Mouse (Mus musculus) spleen, postnatal 10 days (tissue): ENCODE results near the gene Tut1.
A peak's percentile ranks its signal among the peaks of the same experiment; 100 is the strongest.
"Not testable (repeated sequence)": the region's sequence is repeated elsewhere in the genome, so short reads cannot be mapped to it uniquely, and the experiment has no call there.

Source experiments
- DNase-seq, 2 experiments: peaks; one replicate each; pipeline ENCODE4 v3.0.0; 2021 to 2022; ENCODE audit warnings: low spot score in 2 of 2

Gene Tut1

DNA sequence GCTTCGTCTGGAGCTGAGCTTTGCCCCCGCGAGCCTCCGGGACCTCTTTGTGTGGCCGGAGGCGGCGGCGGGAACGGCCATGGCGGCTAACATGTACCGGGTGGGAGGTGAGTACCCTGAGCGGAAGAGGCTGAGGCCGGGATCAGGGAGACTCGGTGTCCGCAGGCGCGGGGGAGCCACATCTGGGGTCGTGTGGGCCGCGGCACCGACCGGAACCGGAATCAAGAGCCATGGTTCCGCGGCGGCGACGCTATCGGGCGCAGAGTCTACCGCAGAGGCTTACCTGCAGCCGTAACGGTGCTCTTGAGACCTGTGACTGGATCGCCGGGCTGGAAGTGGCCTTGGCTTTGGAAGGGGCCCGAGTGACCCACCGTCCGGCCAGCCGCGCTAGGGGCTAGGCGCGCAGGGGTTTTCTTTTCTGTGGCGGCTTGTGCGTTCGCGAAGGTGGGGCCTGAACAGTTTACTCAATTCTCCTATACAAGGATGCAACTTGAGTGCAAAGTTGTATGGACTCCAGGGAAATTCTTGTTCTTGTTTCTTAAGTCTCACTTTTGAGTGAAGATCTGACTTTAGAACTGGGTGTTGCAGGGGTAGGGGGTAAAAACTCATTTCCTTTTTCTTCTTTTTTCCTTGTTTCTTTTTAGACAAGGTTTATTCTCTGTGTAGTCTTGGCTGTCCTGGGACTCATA lies 11.2 kb upstream of the Tut1 start:
- DNase-seq: no peak

DNA sequence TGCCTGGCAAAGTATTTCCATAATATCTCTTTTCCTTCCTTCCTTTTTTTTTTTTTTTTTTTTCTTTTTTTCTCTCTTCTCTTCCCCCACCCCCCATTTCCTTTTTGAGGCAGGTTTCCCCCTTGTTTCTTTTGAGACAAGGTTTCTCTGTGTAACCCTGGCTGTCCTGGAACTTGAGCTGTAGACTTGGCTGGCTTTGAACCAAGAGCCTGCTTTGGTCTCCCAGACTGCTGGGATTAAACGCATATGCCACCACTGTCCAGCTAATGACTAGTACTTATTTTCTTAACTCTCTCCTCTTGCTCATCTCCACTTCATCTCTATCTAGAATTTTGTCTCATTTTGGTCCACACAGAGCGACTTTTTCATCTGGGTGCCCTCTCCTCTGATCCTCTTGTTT lies 10.6 kb upstream of the Tut1 start:
- DNase-seq: no peak

DNA sequence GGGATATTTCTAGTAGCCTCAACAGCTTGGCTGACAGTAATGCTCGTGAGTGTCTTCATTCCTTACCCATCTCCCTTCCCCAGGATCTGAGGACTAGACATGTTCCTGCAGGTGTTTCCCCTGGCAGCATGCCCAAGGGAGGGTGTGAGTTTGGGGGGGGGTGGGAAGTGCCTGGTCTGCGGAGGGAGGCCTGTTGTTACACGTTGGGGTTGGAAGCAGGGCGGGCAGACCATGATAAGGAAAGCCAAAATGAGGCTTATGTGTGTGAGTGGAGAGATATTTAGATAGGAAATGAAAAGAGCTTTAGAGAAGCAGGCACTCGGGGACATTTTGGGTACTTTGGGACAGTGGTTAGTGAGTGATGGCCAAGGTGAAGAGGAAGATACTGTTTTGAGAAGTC lies 9.6 kb upstream of the Tut1 start:
- peak in 1 of 2 experiments; percentile 31 for DNase-seq

DNA sequence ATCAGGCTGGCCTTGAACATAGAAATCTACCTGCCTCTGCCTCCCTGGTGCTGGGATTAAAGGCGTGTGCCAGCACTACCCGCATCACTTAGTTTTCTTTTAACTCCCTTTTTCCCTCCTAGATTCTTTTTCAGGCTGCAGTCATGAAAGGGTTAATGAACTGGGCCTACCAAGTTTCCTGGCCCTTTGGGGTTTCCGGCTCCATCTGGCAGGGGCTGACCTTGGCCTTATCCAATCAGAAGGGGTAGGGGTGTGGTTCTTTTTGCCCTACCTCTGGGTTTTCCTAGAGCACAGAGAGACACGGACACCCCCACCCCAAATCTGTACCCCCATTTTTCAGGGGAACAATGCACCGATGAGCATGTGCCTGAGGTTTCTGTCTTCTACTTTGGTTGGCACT lies 8.9 kb upstream of the Tut1 start:
- peak; percentile 48 to 83 for DNase-seq

DNA sequence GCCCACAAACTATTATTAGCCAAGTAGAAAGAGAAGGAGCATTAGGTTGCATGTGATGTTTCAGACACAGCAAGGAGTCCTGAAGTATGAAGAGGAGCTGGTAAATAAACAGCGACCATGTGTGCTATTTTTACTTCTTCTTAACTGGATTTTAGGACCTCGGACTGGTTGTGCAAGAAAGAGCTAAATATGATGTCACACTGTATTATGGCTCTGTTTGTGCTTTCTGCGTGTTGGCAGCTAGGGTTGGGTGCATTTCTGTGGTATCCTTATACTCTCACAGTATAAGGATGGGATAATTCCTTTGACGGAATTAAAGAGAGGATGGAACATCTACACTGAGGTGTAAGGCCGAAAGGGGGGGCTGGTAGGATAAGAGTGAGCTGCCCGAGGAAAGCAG lies 8.4 kb upstream of the Tut1 start:
- DNase-seq: no peak

DNA sequence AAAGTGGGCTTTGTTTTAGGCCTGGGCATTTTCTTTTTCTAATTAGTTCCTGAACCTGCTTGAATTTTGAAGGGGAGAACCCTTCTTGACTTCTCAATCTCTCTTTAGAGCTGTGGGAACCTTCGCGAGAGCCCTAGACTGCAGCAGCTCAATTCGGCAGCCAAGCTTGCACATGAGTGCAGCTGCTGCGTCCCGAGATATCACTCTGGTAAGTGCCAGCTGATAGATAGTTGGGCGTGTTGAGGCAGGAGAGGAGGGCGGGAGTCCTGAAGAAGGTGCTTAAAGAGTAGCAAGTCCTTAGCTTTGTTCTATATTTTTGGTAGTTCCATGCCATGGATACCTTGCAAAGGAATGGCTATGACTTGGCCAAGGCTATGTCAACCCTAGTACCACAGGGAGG lies 6.7 kb upstream of the Tut1 start:
- DNase-seq: no peak

DNA sequence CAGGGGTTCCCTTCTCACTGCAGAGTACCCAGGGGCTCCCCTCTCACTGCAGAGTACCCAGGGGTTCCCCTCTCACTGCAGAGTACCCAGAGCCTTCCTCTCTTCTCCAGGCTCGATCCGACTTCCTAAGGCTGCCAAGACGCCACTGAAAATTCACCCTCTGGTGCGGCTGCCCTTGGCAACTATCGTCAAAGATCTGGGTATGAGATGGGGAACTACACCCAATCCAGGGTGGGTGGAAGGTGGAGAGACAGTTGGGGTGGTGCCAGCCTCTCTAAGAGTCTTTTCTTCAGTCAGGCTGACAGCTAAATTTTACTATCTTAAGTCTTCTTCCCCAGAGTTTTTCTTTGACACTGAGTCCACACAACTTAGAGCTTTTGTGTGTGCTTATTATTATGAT lies 3.5 kb upstream of the Tut1 start:
- no peak for DNase-seq

DNA sequence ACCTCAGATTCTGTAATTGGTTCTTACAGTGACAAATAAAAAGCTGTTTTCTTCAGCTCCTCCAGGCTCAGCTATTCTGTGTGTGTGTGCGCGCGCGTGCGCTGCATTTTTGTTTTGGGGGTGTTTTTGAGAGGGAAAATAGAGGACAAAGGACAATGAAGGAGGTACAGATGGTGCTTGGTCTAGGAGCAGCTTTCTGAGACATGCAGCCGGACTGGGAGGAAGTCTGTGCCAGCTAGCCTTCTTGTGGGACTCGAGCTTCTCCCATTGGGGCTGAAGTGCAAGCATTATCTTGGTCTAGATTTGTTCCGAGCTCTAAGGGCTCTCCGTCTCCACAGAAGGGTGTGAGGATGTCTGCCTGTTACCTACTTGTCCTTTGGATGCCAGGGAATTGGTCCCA lies 1.4 kb upstream of the Tut1 start:
- DNase-seq: no peak

DNA sequence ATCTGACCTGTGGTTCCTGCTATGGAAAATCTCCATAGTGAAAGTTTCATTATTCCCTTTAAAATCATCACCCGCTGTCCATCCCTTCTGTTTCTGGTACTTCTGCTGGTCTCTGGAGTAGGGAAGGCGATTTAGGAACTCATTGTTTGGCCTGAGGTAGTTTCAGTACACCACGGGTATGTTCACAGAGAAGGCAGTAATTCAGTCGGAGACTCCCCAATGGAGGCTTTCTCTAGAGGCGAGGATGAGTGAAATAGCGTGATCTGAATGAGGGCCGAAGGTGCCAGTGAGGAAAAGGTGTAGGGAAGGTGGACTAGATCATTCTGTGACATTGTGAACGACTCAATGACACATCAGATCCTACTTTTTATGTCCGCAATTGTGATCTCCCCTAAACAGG lies 524 bp downstream of the Tut1 start:
- no peak for DNase-seq

DNA sequence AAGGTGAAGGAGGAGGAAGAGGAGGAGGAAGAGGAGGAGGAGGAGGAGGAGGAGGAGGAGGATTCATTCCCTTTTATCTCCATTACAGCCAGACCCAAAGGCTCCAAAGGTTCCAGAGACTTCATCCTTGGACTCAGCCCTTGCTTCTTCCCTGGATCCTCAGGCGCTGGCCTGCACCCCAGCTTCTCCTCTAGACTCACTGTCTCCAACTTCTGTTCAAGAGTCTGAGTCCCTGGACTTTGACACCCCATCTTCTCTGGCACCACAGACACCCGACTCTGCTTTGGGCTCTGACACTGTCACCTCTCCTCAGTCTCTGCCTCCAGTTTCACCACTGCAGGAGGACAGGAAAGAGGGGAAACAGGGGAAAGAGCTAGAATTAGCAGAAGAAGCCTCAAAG lies 8.6 kb downstream of the Tut1 start:
- DNase-seq: no peak

DNA sequence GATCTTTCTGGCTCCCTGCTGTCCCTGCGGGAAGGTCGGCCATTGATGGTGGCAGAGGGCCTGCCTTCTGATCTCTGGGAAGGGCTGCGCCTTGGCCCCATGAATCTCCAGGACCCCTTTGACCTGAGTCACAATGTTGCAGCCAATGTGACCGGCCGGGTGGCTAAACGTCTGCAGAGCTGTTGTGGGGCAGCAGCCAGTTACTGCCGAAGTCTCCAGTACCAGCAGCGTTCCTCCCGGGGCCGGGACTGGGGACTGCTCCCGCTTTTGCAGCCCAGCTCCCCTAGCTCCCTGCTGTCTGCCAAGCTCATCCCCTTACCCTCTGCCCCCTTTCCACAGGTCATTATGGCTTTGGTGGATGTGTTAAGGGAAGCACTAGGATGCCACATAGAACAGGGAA lies 11.4 kb downstream of the Tut1 start:
- peak in 1 of 2 experiments; percentile 5 for DNase-seq

DNA sequence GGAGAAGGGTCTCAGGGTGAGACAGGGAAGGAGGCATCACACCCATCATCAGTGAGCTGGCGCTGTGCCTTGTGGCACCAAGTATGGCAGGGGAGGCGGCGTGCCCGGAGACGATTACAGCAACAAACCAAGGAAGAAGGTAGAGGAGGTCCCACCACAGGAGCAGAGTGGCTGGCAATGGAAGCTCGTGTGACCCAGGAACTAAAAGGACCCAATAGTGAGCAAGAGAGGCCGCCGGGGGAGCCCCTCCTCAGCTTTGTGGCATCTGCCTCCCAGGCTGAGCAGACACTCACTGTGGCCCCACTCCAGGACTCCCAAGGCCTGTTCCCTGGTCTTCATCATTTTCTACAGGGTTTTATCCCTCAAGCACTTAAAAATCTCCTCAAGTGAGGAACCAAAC lies 12.1 kb downstream of the Tut1 start:
- DNase-seq: peak in 1 of 2 experiments; percentile 10

DNA sequence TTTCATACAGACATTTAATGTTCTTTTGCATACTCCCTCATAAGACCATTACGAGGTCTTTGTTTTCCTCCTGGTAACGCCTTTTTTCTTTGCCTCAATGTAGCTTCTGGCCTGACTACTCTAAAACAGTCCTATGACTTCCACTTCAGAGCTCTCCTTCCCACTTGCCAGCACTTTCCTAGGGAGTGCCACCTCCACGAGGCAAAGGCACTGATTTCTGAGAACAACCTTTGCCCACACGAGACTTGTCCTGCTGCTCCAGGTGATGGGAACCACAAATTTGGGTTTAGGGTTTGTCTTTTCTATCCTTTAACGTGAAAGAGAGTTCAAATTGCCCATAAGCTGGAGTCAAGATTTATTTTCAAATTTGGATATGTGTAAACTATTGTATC lies 12.5 kb downstream of the Tut1 start:
- no peak for DNase-seq

DNA sequence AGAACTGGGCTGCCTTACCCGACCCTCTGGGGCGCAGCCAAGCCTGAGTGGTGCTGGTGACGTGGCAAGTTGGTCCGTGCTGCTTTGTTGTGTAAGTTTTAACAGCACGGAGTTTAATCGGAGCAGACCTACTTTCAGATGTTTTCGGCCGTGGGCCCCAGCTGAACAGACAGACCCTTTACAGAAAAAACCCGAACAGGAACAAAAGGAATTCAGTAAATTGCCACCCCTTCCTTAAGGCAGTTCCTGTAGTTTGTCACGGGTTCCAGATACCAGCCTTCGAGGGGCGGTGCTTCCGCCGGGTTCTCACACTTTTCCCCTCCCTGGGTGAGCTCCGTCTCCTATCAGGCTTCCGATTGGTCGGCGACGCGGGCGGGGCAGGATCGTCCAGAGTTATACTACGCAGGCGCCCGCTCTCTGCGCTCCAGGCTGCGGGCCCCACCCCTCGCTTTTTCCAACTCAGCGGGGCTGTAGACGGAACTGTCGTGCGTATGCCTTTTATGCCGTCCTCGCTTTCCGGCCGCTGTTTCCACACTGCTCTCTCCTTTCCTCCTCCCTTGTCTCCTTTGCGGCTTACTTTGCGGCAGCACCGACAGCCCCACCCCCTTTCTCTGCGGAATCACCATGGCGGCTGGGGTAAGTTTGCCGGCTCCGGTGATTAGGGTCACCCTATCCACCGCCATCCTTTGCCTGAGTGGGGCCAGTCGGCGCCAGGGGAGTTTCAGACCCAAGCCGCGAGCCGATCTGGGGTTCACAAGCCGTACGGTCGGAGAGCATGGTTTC lies 13.1 kb downstream of the Tut1 start, which contains the start of gene Eef1g:
TSS of gene Eef1g (plus strand) at position 452 of the 783 bp plus-strand sequence.
- peak; percentile 90 to 99 for DNase-seq

DNA sequence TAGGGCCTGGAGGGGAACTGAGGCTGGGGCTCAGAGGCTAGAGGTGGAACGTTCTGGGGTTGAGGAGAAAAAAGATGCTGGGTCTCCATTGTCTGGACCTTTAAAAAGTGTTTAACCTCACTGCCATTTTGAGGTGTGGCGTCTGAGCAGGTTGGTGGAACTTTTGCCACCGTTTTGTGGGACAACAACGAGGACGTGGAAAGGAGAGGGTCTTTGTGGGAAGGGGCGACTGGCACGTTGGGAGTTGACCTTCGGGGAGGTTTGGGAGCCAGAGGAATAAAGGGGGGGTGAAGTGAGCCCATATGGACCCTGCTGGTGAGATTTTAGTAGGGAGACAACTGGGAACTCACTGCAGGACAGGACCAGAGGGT lies 13.7 kb downstream of the Tut1 start:
- no peak for DNase-seq

DNA sequence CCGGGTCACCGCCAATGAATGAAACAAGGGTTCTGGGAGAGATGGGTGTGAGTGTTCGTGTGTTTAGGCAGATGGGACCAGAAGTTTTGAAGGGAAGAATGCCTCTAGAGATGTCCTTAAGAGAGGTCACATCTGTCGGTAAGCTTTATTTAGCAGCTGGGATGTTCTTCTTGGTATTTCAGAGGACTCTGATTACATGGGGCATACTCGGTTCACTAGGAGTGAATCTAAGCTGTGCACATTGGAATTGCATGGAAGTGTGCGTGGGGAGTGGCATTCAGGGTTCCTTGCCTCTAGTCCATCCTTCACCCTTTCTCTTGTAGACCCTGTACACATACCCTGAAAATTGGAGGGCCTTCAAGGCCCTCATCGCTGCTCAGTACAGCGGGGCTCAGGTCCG lies 14.2 kb downstream of the Tut1 start:
- DNase-seq: peak in 1 of 2 experiments; percentile 5

DNA sequence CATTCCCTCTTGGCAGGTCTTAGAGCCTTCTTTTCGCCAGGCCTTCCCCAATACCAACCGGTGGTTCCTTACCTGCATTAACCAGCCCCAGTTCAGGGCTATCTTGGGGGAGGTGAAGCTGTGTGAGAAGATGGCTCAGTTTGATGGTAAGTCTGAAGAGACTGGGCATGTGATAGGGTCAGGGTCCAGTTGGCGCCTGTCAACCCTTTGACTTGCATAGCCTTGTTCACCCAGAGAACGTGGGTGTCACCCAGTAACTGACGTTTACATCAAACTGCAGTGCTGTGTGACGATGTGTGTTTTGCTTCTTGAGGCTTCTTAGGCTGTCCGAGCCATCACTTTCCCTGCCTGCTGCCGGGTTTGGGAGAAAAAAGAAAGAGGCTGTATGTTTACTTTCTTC lies 18.8 kb downstream of the Tut1 start:
- not testable (repeated sequence) for DNase-seq

DNA sequence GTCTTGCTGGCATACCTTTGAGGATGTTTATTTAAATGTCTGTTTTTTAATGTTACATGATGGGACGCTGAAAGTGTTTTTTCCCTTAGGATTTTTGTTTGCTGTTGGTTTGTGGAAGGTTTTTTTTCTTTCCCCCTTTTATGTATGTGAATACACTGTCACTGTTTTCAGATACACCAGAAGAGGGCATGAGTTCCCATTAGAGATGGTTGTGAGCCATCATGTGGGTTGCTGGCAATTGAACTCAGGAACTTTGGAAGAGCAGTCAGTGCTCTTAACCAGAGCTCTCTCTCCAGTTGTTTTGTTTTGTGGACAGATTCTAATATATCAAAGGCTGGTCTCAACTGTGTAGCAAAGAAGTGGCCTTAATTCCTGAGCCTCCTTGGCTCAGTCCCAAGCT lies 21.0 kb downstream of the Tut1 start:
- DNase-seq: no peak

DNA sequence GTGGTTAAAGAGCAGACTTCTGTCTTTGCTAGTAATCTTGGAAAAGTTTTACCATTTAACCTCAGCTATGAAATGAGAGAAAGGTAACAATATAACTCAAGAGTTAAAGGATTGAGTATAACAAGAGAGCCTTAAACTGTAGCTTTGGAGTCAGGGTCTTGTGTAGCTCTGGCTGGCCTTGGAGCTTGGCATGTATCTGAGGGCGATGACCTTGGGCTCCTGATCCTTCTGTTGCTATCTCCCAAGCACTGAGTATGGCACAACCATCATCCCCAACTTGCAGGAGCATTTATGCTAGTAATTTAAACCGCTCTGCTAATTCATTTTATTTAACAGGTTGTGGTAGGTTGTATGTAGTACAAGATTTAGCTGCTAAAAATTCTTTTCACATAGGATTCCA lies 21.8 kb downstream of the Tut1 start:
- DNase-seq: no peak

DNA sequence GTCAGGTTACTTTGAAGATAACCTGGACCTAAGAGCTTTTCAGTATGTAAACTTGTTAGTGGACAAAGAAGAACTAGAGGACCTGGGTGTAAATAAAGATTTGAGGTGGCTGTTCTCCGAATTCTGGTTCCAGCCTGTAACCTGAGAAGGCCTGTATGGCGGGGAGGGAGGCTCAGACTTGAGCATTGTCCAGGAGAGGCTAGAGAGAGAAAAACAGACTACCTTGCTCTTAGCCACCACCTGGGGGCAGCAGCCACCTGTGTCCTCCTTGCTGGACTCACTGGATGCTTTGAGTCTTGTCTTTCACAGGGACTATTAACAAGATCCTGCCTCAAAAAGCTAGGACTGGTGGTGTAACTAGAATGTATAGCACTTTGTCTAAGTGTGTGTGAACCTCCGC lies 22.9 kb downstream of the Tut1 start:
- peak; percentile 22 to 63 for DNase-seq

DNA sequence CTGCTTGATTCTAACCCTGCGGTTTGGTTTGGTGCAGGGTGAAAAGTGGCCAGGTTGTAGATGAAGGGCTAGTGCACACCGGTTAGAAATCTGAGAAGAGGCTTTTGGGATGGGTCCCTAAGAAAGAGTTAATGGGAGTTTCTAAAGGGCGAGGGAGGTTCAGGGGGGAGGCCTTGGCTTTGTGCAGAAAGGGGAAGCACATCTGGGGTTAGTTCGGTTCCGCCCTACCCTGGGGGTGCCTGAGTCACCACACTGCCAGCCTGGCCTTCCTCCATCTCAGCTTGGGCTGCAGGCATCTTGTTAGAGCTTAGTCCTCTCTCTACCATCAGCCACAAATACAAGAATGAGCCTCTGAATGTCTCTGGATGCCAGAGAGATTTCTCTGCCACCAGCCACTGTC lies 27.1 kb downstream of the Tut1 start:
- DNase-seq: peak in 1 of 2 experiments; percentile 53

DNA sequence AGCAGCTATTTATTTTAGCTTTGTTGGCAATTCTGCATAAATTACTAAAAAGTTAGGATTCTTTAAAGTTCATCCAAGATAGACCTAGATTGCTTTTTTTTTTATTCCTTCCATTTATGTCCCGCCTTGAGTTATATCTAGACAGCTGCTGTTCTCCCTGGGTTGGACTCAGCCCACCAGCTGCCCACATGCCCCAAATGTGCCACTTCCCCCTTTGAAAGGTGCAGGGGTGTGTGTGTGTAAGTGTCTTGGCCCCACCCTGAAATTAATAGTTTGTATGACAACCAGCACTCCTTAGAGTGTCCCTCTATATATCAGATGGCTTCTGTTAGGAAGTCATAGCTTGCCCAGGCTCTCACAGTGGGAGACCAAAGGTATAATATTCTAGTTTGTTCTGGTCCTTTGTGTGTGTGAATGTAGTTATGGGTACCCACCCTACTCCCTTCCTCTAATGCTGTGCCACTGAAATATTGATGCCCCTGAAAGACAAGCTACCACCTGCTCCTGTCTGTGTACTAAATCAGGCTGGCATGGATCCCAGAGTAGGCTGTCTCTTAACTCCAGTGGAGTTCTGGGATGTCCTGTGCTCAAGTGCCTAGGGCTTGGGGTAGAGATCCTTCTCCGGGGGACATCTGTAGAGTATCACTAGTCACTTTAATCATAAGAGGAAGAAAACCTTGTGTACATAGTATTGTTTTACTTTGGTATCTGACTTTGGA lies 28.0 kb downstream of the Tut1 start:
- no peak for DNase-seq
